Mouse (Mus musculus) bone marrow macrophage, adult 2 months (primary cell): Measurements from ENCODE around the gene Msgn1.

Experiments
- CTCF ChIP-seq: IDR thresholded peaks from 2 replicates; pipeline ENCODE4 v1.5.1; 2012; ENCODE audit warnings: low read depth, mild to moderate bottlenecking, low read length, moderate library complexity
- POLR2A ChIP-seq: IDR thresholded peaks from 2 replicates; pipeline ENCODE4 v1.6.1; 2012; ENCODE audit warnings: mild to moderate bottlenecking, low read depth, low read length, borderline replicate concordance

DNA sequence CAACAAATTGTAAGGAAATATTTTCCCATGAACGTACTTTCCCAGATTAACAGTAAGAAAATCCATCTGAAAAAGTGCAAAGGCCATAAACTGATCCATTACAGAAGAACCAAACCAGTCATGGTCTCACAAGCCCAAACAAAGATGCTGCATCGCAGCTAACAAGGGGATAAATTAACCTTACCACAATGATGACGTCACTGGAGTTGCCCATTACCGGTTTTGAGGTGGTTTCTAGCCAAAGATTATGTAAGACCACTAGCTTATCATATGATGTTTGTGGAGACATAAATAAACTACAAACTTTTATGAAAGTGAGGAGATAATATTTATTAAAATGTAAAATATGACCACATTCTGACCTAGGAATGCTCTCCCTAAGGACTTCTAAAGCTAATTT, 2.5 kb downstream of the Msgn1 start:
- TF ChIP-seq POLR2A (no peak), CTCF (no peak)
